Mouse (Mus musculus): ENCODE measurements around the gene Hmgcl.

The Hmgcl gene

DNA sequence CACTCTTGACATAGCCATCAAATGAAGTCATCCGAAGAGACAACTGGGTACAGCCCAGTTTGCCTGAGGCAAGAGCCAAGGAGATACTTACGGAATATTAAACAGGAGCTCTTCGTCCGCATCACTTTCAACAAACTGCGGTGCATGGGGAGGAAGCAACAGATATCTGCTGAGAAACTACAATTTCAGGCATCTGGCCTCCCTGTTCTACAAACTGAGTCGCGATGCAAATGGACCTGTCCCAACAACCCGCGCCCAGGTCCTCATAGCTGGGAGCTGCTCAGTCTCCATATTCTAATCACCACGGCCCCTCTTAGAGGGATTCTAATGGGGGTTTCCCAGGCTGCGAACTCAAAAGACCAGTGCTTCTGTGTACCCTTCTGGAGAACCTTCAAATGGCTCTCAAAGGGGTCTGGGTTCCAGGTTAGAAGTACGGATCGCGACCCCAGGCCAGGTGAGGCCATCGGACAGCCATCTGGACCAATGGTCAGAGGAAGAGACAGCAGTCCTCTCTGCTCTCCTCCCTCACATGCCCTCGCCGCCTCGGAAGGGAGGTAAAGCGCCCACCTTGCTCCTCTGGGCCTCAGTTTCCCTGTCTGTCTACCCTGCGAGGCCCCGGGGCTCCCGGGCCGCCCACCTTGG, 40.2 kb downstream of the Hmgcl start:
- no peak for TF ChIP-seq GATA4 (IDR thresholded peaks at IDR 0.05; ENCODE audit: insufficient replicate concordance, low read length)

DNA sequence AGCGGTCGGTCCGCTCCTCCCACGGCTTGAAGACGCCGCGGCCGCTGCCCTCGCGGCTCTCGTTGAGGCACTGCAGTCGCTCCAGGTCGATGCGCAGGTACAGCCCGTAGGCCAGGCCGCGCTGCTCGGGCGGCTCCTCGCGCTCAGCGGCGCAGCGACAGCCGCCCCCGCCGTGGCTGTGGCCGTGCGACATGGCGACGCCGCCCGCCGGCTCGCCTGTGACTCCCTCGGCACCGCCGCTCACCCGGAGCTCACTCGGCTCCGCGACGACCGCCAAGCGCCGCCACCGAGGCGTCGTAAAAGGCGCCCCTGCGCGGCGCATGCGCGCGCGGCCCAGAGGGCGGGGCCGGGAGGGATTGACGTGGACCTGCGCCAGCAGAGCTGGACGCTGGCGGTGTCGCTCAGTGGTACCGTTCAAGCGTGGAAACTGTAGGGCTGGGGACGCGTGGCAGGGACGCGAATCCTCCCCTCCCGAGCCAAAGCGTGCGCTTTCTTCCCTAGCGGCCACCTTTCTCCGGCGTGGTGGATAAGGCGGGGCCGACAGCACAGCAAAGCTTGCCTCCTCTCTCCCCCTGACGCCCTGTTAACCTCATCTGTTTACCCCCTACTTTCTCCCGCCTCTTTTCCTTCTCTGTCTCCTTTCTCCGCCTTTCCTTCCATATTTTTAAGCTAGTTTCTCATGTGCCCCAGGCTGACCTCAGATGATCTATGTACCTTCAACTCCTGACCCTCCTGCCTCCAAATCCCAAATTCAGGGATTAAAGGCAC, 40.9 kb downstream of the Hmgcl start, which contains the start of gene Pithd1:
Pithd1 (minus strand) TSS at position 322 of the 768 bp plus-strand sequence.
- TF ChIP-seq GATA4 (IDR thresholded peaks at IDR 0.05; ENCODE audit: insufficient replicate concordance, low read length) = no peak; the same call in 1 of the 2 replicates

GRCm38 (mm10) chr4:135987714-135988113, 41.5 kb downstream of the Hmgcl start:
- TF ChIP-seq GATA4 (IDR thresholded peaks at IDR 0.05; ENCODE audit: insufficient replicate concordance, low read length) = no peak

DNA sequence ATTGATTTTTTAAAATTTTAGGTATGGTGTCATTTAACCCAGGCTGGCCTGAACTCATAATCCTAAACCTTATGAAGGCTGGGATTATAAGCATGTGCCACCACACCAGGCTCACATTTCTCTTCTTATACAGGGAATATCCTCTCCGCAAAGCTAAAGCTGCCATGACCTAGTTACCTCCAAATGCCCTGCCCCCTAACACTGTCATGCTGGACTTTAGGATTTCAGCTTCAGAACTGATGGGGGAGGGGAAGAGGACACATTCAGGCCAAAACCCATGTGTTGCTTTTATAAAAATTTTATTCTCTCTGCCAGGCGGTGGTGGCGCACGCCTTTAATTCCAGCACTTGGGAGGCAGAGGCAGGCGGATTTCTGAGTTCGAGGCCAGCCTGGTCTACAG, 47.7 kb downstream of the Hmgcl start:
- no peak for TF ChIP-seq GATA4 (IDR thresholded peaks at IDR 0.05; ENCODE audit: insufficient replicate concordance, low read length)

GRCm38 (mm10) chr4:135995118-135995517, 48.9 kb downstream of the Hmgcl start:
- no peak for TF ChIP-seq GATA4 (IDR thresholded peaks at IDR 0.05; ENCODE audit: insufficient replicate concordance, low read length)

DNA sequence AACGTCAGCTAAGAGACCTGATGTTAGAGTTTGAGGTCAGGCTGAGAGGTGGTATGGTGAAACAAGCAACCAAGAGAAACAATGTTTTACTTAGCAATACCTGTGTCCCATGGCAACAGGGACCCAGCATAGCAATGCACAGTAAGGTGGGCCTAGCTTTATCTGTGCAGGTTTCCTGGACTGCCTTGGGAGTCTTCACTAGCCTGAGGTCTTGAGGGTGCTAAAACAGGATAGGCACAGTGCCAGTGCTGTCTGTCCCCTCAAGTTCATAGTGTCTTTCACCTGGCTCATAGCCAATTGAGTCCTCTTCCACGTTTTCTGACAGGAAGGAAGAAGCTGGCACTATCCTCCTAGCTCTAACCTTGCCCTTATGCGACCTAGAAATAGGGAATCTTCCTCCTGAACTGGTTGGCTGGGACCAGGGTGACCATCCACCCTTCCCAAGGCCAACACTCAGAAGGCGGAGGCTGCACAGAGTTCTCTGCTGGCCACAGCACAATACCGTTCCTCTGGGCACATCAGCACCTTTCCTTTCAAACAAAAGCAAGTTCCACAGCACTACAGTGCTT, 57.9 kb downstream of the Hmgcl start:
- no peak for TF ChIP-seq GATA4 (IDR thresholded peaks at IDR 0.05; ENCODE audit: insufficient replicate concordance, low read length)

GRCm38 (mm10) chr4:136004921-136005320, 58.7 kb downstream of the Hmgcl start:
- TF ChIP-seq GATA4 (IDR thresholded peaks at IDR 0.05; ENCODE audit: insufficient replicate concordance, low read length) = no peak

GRCm38 (mm10) chr4:136006821-136007220, 60.6 kb downstream of the Hmgcl start:
- no peak for TF ChIP-seq GATA4 (IDR thresholded peaks at IDR 0.05; ENCODE audit: insufficient replicate concordance, low read length)

DNA sequence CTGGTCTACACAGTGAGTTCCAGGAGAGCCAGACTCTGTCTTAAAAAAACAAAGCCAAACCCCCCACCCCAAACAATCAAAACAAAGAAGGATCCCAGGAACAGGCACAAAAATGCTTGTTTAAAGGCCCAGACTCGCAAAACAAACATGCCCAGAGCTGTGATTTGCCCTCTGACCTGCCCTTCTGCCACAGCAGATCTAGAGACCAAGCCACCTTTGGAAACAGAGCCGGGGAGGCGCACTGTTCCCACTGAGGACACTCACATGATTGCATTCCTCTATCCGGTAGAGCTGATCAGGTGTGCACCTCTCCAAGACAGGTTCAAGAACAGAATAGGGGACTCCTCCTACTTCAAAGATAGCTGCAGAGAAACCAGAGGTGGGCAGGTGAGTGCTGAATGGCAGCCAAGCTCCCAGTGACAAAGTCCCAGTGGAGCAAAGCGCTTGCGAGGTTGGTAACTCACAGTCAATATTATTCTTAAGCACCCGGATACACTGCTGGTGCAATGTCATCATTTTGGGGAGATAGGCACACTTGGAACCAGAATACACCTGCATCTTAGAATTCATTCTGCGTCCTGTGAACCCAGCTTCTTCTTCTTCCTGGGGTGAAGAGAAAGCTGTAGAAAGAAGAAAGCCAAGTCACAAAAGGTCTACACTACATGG, 62.7 kb downstream of the Hmgcl start:
- TF ChIP-seq GATA4 (IDR thresholded peaks at IDR 0.05; ENCODE audit: insufficient replicate concordance, low read length) = no peak

DNA sequence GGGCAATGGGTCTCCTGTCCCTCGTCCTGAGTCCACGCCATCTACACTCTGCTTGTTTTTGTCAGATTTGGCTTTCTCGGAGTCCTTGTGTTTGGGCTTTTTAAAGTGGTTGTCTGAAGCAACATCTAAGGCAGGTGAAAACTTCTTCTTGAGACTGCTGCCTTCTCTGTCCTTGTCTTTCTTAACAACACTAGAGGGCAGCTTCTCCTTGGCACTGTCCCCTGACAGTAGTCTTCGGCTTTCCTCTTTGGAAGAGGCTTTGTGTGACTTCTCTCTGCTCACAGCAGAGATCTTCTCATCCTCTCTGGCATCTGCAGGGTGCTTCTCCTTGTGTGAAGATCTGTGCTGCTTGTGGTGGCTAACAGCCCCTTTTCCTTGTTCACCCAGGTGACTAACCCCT, 64.3 kb downstream of the Hmgcl start:
- TF ChIP-seq GATA4 (IDR thresholded peaks at IDR 0.05; ENCODE audit: insufficient replicate concordance, low read length) = no peak
